27 mouse cellular contexts compared by ENCODE assay signal in the genomic region with DNA sequence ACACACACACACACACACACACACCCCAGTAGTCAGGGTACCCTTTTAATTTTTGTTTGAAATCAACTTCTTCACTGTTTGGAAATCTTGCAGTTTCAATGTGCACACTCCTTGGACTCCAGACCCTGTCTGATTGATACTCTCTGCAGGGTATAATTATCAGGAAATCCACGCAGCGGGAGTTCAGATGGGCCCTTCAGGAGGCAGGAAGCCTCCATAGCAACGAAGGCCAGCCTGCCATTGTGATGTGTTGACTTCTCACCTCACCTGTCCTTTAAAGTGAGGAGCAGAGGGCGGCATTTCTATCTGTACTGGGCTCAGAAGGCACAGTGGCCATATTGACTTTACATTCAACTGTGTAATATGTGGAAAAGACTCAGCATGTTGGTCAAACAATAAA. TPM values are rescaled to one million over a fixed set of nuclear protein-coding genes. Genes with fewer than 3 reads are reported as not detected.
"Had no signal": no experiment of that assay in that cellular context is flagged by ENCODE, and none has a peak within 500 bp of the region (broad histone marks: within the 10 kb centered on the region; RNA-seq: fewer than 3 reads in every experiment).

No protein-coding gene starts in this region.

- H3K27ac ChIP-seq: embryonic facial prominence, embryonic 10.5 days; embryonic facial prominence, embryonic 12.5 days; embryonic facial prominence, embryonic 13.5 days; embryonic facial prominence, embryonic 15.5 days; forebrain, embryonic 10.5 days; forebrain, embryonic 12.5 days; forebrain, embryonic 13.5 days; forebrain, embryonic 15.5 days; gastrocnemius, adult 2 months; heart, adult 2 months had no signal

- H3K9me3 ChIP-seq: embryonic facial prominence, embryonic 10.5 days; embryonic facial prominence, embryonic 12.5 days; embryonic facial prominence, embryonic 13.5 days; embryonic facial prominence, embryonic 15.5 days; forebrain, embryonic 10.5 days; forebrain, embryonic 12.5 days; forebrain, embryonic 13.5 days; forebrain, embryonic 15.5 days had no signal

- ATAC-seq: forebrain, embryonic 13.5 days; forebrain, embryonic 14.5 days; forebrain, embryonic 15.5 days; forebrain, embryonic 16.5 days; forebrain, postnatal 0 days had no signal

- H3K27me3 ChIP-seq: embryonic facial prominence, embryonic 12.5 days; embryonic facial prominence, embryonic 13.5 days; embryonic facial prominence, embryonic 15.5 days; forebrain, embryonic 12.5 days; forebrain, embryonic 13.5 days; forebrain, embryonic 15.5 days had no signal

- H3K9ac ChIP-seq: embryonic facial prominence, embryonic 12.5 days; embryonic facial prominence, embryonic 13.5 days; embryonic facial prominence, embryonic 15.5 days; forebrain, embryonic 12.5 days; forebrain, embryonic 13.5 days; forebrain, embryonic 15.5 days; forebrain, postnatal 0 days had no signal

- H3K4me2 ChIP-seq: embryonic facial prominence, embryonic 12.5 days; embryonic facial prominence, embryonic 13.5 days; embryonic facial prominence, embryonic 15.5 days; forebrain, embryonic 12.5 days; forebrain, embryonic 13.5 days; forebrain, embryonic 15.5 days had no signal

- DNase-seq: cerebellum, adult 9-11 months; cerebellum, postnatal 14 days; cerebellum, postnatal 36 days; embryo, embryonic 11 days; forebrain, postnatal 0 days; gastrocnemius, adult 2 months; gastrocnemius, postnatal 10 days; gastrocnemius, postnatal 14 days; gastrocnemius, postnatal 25 days; gastrocnemius, postnatal 36 days; heart, adult 18-20 months; heart, adult 2 months had no signal

- H3K4me3 ChIP-seq: embryonic facial prominence, embryonic 10.5 days; embryonic facial prominence, embryonic 12.5 days; embryonic facial prominence, embryonic 13.5 days; embryonic facial prominence, embryonic 15.5 days; erythroblast, embryonic 14.5 days; forebrain, embryonic 10.5 days; forebrain, embryonic 12.5 days; forebrain, embryonic 13.5 days; forebrain, embryonic 15.5 days; gastrocnemius, adult 2 months; heart, adult 2 months had no signal

RNA-seq across cellular contexts. Expression of gene Gm20425, which starts 45.3 kb away (rescaled TPM):
- total RNA-seq: common myeloid progenitor, adult 5-6 weeks; forebrain, postnatal 0 days had no signal
- polyA plus RNA-seq: cortical plate, adult 2 months; embryonic facial prominence, embryonic 11.5 days; erythroblast, embryonic 14.5 days; forebrain, embryonic 10.5 days; forebrain, embryonic 16.5 days; frontal cortex, adult 2 months; heart, adult 2 months had no signal
